Mouse (Mus musculus) heart, adult 2 months (tissue): ENCODE measurements at regions not wholly inside any gene's neighbourhood (a gene's known extent, or its start where the extent isn't known, plus 50 kb on each side); places are given as distances from the start of the nearest gene placed in this dataset.

Source experiments
- CTCF ChIP-seq: fragments of 200-600 bp; IDR thresholded peaks from 2 replicates; pipeline ENCODE4 v1.8.1; 2022; ENCODE audit warnings: antibody characterized with exemption, mild to moderate bottlenecking, moderate library complexity
- EP300 ChIP-seq: fragments of 200-500 bp; IDR thresholded peaks from 2 replicates; pipeline ENCODE4 v1.6.1; 2011; ENCODE audit warnings: low read depth, low read length, control low read depth; ENCODE audit not compliant: insufficient read depth
- POLR2A ChIP-seq: fragments of 200-500 bp; IDR thresholded peaks from 2 replicates; pipeline ENCODE4 v1.6.1; 2011; ENCODE audit warnings: mild to moderate bottlenecking, low read depth, low read length, control low read depth; ENCODE audit not compliant: insufficient read depth

DNA sequence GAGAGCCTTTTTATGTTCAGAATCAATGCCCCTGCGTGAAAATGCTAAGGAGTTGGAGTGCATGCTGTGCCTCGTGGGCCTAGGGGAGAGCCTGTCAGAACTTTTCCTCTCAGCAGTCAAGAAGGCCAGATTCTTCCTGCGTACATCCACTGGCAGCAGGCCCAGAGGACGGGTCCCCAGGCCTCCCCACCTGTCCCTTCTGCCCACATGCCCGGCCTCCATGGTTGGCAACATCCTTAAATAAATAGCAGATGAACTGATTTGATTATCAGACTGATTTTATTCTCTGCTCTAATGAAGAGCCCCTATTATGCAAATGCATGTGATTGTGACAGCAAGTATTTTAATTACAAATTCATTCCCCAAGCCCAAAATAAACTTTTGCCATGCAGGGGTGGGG is 479.2 kb upstream of the Fam19a5 start:
- TF ChIP-seq CTCF (no peak), POLR2A (no peak), EP300 (no peak)
